Mouse (Mus musculus): ENCODE results near the gene Rasgef1a.

The Rasgef1a gene

DNA sequence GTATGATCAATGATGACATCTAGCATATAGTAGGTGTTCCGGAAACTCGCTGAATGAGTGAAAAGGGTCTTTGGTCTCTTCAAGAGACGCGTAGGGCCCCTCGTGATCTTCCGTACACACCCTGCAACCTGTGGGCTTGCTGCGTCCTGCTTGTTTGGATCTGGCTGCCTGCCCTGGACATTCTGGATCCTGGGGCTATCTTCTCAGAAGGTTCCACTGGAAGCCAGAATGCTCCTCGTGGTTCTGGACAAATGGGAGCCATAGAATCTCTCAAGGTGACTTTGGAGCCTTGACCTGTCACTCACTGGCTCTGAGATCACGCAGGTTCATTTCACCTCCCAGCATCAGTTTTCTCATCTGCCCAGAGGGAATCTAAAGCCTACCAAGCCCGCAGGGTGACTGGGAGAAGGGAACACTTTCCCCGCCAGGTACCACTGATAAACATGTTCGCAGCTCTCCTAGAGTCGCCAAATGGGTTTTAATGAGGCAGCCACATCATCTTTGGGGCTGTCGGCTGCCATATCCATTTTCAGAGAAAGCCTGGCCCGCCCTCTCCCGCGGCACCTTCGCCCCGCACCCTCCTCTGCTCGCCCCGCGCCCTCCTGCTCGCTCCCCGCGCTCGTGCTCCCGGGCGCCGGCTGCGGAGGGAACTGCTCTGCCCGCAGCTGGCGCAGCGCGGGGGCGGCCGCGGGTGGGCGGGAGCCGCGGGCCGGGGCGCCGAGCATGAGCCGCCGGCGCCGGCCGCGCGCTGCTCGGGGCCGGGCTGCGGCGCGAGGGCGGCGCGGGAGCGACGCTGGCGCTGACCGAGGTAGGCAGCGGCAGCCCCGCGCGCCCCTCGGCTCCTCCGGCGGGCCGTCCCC, at the start of gene Rasgef1a:
TSS of gene Rasgef1a (plus strand) at position 683 of the 860 bp plus-strand sequence.
- peak; percentile 71 for DNase-seq

DNA sequence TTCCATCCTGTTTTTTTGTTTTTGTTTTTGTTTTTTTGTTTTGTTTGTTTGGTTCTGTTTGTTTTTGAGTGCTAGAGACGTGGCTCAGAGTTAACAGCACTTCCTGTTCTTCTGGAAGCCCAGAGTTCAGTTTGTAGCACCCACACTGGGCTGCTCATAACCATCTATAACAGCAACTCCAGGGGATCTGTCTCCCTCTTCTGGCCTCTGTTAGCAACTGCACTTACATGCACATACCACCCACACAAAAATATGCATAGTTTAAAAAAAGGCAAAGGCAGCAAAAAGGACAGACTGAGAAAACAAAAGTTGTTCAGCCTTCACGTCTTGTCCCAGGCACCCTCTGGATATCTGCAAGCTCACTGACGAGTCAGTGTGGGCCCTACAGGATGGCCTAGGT, 48.0 kb upstream of the Rasgef1a start:
- DNase-seq = no peak

GRCm38 (mm10) chr6:117966729-117967128, 44.5 kb upstream of the Rasgef1a start:
- no peak for DNase-seq

- no peak for DNase-seq
Observed at GRCm38 (mm10) chr6:117987173-117987572, 24.1 kb upstream of the Rasgef1a start.

- no peak for DNase-seq
Observed at GRCm38 (mm10) chr6:117989209-117989608, 22.0 kb upstream of the Rasgef1a start.

- DNase-seq = no peak
Observed at GRCm38 (mm10) chr6:117990649-117991048, 20.6 kb upstream of the Rasgef1a start.

- DNase-seq = no peak
Observed at GRCm38 (mm10) chr6:117991297-117991696, 19.9 kb upstream of the Rasgef1a start.

- no peak for DNase-seq
Observed at GRCm38 (mm10) chr6:117991928-117992327, 19.3 kb upstream of the Rasgef1a start.

DNA sequence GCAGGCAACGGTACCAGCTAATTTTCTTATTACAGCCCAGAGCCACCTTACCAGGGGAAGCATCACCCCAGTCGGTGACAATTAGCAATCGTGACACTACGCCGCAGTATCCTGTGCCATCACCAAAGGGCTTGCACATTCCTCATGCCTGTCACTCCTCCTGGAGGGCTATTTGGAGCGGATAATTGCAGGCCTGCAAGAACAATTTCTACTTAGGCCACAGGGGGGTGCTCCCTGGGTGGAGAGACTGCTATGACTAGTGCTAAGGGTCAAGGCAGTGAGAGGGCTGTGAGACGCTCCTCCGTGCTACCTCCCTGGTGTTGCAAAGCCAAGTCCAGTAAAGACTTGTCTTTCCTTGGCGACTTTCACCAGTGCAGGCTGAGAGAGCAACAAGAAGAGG, 16.1 kb upstream of the Rasgef1a start:
- peak; percentile 59 for DNase-seq

DNA sequence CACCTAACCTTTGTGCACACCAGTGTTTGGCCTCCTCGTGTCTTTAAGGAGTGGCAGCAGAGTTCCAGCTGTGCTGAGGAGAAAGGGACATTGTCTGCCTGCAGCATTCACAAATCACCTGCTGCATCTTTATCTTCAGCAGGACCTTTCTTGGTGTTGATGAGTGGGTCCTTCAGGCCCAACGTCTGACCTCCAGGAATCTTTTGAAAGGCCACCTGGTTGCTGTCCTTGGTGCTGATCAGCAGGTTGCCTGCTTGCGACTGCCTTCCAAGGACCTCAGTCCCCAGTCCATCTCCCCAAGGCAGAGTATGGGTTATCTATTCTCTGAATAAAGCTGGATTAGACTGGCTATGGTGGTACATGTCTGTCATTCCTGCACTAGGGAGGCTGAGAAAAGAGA, 10.0 kb upstream of the Rasgef1a start:
- no peak for DNase-seq

DNA sequence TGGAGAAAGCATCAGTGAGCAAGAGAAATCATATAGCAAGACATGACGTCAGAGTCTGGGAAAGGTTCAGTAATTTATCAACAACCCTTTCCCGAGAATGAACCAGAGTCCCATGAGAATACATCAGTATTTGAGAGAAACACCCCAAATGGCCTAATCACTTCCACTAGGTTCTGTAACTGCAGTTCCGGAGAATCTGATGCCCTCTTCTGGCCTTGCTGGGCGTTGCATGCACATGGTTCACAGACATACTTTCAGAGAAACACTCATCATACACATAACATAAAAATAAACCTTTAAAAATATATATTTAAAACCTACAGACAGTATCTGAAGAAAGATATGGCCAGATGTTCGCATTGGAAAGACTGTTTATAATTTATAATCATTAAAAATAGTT, 3.9 kb upstream of the Rasgef1a start:
- no peak for DNase-seq

- no peak for DNase-seq
Observed at GRCm38 (mm10) chr6:118007843-118008539, 3.2 kb upstream of the Rasgef1a start.

GRCm38 (mm10) chr6:118010256-118010655, 982 bp upstream of the Rasgef1a start:
- DNase-seq = peak; percentile 64

- DNase-seq = peak; percentile 82
Observed at GRCm38 (mm10) chr6:118011616-118012316, 528 bp downstream of the Rasgef1a start.

DNA sequence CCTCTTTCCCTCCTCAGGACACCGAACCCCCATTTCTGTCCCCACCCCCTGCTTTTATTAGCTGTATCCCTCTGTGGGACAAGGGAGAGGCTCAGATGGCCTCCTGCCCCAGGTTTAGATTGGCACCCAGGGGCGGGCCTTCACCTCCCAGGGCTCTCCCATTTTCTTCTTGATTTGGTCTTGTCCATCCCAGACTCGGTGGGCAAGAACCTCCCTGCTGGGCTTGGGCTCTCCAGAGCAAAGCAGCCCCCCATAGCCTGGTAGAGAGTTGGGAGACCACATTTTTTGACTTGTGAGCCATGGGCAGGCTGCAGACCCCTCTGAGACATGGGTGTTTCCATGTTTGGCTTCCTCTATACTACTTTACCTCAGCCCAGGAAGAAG, 1.1 kb downstream of the Rasgef1a start:
- DNase-seq = peak; percentile 71

- peak; percentile 92 for DNase-seq
Observed at GRCm38 (mm10) chr6:118012987-118013866, 2.0 kb downstream of the Rasgef1a start.

DNA sequence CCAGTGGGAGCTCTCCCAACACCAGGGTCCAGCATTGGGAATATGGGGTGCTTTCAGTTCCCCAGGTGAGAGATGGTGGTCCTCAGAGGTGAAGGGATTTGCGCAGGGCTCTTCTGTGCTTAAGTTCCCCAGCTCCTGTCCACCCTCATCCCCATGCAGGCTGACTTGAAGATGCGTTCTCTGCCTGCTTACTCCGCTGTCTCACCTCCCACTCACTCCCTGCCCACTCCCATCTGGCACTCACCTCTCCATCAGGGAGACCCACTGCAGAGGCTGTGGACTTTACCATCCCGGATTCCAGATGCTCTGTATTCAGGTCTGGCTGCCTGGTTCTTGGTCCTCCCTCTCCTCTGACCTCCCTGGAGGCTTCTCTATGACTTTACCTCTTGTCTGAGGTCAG, 3.6 kb downstream of the Rasgef1a start:
- no peak for DNase-seq

- no peak for DNase-seq
Observed at GRCm38 (mm10) chr6:118015971-118016370, 4.7 kb downstream of the Rasgef1a start.

GRCm38 (mm10) chr6:118018666-118019065, 7.4 kb downstream of the Rasgef1a start:
- no peak for DNase-seq

DNA sequence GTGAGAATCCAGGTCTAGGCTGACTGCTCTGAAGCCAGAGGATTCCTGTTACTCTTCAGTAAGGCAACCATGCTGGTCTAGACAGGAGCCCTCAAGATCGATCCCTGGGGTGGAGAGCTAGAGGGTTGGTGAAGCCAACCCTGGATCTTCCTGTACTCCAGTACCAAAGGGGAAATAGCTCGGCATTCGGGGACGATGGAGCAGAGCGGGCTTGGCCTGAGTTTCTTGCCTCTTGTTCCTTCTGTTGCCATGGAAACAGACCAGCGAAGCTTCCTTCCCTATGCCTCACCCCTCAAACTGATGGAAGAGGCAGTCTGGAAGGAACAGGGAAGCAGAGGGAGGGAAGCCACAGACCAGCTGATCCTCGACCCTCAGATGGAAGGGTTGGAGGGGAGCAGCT, 8.3 kb downstream of the Rasgef1a start:
- peak; percentile 60 for DNase-seq

GRCm38 (mm10) chr6:118022898-118023635, 11.8 kb downstream of the Rasgef1a start:
- DNase-seq = no peak

GRCm38 (mm10) chr6:118027036-118027435, 15.8 kb downstream of the Rasgef1a start:
- no peak for DNase-seq

Data from cerebellum, adult 11-12 months (tissue).